Mouse (Mus musculus): Measurements from ENCODE around the gene Scgb1b30.

GRCm38 (mm10) chr7:34133117-34133762 is 38.0 kb downstream of the Scgb1b30 start, which contains the start of gene Wtip:
- no peak for TF ChIP-seq TAL1 (conservative IDR thresholded peaks at IDR 0.05; ENCODE audit: low read depth, low read length)
- no peak for TF ChIP-seq CTCF (IDR thresholded peaks at IDR 0.05; ENCODE audit: low read depth, low read length)
- TF ChIP-seq GATA2 (IDR thresholded peaks at IDR 0.05; ENCODE audit: borderline replicate concordance, low read depth, low read length) = no peak
